Mouse (Mus musculus) right cerebral cortex, adult 2 months (tissue): ENCODE measurements around the gene Ank2.

Source experiments
- DNase-seq, 2 experiments: peaks; one replicate each; pipeline ENCODE4 v3.0.0; 2021 to 2022; ENCODE audit warnings: low spot score in 2 of 2

Gene Ank2

DNA sequence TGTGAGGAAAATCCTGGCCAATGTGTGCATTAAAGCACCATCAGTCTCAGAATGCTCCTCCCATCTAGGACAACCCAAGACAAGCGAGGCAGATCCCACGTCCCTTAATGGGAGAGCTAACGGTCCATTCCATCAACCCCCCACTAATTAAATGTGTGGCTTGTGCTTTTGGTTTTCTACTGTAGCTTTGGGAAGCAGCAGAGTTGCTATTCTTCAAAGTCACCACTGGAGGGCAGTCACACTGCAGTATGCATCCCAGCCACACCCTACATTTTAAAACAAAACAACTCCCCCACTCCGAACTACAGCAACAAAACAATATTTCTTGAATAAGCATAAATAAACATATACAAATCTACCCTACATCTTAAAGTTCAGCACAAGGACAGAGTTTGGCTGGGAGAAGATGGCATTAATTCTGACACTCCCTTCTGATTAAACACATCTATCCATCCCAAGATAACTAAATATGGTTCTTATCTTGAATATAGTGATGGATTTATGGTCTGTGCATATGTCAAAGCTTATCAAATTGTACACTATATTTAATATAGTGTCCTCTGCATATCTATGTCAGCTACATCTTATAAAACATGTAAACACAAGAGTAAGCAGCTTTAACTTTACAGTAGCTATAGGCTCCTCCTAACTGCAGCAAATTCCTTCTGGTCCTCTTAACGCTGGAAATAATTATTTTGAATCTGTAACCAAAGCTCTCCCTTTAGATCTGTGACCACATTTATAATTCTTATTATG, 315.0 kb downstream of the Ank2 start:
- DNase-seq = peak in 1 of 2 experiments; percentile 44

DNA sequence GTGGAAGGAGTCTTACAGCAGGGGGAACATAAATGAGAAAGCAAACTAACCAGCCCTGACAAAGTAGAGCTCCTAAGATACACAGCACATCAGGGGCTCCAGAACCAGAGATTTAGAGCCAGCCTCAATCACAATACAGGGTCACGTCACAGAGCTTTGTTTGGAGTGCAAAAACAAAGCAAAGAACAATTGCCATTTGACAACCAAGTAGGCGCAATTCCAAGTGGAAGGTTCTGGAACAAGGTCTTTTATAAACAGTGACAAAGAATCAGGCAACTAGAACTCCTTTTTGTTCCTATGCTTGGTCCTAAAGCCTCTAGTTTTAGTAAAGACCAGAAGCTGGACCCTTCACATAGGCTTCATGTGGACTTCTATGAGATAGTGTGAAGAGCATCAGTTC, 326.5 kb downstream of the Ank2 start:
- no peak for DNase-seq

DNA sequence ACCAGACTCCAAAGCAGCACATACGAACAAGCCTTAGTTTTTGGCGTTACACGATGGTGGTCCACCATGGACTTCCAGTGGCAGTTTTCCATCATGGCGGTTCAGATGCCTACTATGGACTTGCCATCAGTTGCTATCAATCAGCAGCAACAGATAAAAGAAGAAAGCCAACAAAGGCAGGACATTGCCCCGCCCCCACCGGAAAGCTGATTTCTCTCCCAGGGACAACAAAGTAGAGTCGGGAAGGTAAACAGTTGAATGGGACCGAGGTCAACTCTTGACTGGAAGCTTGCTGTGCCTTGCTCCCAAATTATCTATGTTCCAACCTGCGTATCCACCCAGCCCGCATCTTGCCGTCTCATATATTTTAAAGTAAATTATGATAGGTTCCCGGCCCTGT, 328.9 kb downstream of the Ank2 start:
- DNase-seq = no peak

DNA sequence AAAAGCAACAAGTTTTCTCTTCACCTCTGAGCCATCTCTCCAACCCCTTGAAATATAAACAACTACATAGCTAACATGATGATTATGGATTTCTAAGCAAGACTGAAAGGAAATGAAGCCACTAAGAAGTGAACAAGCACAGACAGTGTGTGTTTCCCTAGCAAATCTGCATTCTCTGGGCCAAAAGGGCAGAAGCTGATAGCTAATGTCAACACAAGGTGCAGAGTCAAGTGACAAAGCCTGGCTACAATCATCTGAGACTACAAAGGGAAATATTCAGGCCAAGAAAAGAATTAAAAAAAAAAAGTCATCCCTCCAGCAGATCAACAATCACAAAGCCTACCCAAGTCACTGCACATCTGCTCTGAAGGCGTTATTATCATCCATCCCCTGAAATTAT, 330.0 kb downstream of the Ank2 start:
- DNase-seq = no peak

DNA sequence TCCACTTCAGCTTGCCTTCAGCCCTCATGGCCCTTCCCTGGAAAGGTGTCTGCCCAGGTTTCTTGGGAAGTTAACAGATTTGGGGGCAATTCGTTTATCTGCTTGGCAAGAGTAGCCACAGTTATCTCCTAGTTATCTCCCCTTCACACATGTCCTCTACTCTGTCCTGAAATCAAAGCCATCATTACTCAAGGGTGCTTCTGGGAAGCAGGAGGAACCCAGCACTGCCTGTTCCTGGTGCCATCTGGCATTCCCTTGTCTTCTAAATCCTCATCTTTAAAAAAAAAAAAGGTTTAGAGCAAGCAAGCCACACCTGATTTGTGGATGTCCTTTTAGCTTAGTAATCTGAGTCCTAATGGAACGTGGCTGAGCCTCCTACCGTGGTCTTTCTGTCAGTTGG, 335.4 kb downstream of the Ank2 start:
- no peak for DNase-seq

DNA sequence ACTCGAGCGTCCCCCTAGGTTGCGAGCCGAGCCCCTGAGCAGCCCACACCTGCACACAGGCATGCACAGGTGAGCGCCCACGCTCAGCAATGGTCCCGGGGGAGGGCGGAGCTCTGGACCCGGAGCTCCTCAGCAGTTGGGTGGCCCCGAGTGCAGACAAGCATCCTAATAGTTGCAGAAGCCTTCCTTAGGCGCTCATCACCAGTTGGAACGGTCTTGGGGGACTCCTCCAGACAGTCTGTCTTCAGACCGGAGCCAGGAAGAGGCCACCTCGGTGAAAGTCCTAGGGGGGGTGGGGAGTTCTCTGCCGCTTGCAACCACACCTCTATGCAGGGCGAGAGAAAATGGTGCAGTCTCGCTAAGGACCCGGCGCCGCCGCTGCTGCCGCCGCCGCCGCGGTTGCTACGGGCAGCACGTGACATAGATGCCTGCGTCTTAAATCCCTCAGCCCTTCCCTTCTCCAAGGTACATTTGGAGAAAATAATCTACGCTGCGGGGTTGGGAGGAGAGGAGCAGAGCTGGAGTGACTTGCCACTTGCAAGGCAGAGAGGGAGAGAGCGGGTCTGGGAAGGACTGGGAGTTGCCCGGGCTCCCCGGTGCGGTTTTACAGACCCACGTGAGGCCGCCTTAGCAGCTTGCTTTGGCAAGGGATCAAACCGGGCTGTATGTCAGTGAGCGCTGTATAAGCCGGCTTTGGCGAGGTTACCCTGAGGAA, 337.0 kb downstream of the Ank2 start:
- peak; percentile 76 to 83 for DNase-seq

DNA sequence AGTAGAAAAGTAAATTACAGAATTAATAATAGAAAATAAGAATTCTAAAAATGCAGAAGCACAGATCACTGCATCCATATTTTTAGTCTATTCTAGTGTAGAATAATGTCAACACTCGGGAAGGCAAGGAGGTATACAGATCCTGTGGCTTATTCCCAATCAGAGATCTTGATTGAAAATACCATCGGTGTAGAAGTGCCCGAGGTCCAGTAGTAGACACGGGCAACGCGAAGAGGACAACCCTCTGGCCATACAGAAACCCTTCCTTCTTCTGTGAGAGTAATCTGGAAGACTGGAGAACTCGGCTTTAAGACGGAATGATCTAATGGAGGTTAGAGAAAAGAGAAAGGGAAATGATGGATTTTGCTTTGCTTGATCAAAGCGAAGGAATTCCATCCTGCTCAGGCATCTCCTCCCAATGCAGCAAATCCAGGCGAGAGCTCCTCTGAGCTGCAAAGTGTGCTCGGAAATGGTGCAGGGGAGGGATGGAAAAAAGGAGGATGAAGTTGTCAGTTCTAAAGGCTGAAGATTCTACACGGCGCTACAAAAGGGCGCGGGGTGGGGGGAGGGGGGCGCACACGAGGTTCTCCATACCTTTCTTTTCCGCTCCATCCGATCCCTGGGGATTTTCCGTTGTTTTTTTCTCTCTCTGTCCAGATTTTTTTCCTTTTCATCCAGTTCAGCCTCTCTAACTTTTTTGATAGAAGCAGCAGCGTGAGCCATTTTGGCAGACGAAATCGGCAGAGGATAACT, 337.9 kb downstream of the Ank2 start:
- DNase-seq = no peak

DNA sequence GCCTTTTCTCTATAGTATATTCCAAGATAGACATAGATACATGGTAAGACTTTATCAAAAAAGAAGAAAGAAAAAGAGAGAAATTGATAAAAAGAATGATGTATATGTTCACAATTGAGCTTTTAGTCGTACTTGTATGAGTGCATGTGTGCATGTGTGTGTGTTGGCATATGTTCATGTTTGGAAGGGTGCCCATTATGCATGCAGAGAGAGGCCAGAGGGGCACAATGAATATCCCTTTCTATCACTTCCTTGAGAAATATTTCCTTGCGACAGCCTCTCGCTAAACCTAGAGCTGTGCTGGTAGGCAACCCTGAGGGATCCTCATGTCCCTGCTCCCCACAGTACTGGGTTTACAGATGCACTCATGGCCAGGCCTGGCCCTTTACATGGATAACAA, 341.4 kb downstream of the Ank2 start:
- DNase-seq = no peak

DNA sequence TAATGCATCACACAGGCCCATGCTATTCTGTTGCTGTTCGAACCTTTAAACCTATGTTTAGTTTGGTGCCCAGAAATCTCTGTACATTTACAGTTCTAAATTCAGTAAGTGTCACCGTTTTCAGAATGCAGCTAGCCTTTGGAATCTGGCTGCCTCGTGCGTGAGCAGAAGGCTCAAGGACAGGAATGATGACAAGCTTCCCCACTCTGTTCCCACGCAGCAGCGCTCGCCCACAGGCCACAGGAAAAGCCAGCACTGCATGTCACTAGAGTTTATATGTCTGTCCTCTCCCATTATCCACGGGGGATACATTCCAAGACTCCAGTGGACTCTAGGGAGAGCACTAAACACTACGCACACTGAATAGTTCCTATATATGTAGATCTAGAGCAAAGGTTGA, 343.1 kb downstream of the Ank2 start:
- peak; percentile 71 to 80 for DNase-seq

DNA sequence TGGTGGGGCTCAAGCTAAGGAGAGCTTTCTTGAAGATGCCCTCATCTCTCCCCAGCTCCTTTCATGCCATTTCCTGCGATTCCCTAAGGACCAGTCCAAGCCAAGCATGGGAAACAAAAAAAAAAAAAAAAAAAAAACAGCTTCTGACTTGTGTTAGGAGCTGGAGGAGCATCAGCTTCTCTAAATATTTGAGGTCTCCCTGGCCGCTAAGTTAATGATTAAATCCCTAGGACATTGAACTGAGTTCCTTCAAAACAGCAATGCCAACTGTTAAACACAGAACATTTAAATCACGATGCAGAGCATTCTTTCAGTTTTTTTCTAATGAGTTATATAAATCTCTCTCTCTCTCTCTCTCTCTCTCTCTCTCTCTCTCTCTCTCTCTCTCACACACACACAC, 345.3 kb downstream of the Ank2 start:
- no peak for DNase-seq

DNA sequence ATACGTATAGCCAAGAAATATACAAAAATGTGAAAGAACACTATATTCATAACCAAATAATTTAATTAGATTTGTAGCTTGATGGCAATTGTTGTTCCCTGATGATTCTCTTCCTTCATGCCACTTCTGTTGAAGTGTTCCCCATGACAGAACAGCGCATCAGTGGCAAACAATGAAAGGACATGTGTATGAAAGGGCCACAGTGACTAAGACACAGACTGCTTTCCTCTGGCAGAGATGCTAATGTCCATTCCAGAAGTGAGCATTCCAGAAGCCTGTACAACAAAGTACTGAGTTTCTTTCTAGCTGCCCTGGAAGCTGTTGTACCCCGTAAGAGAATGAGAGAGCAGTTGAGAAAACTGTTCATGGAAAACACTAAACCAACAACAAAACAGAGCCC, 345.7 kb downstream of the Ank2 start:
- DNase-seq = no peak

DNA sequence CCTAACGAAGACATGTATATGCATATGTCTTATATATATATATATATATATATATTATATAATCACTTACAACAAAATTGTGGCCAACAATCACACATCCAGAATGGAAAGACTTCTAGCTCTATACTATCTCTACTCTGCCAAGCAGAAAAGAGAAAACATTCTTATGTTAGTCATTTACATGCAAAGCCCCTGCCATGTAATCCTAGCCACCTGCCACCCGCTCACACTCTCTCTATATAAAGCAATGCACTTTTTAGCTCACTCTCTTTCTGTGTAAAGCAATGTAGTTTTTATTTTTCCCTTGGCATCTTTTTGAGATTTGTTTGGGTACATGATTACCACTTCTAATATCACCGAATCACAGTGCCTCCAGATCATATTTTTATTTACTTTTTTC, 350.5 kb downstream of the Ank2 start:
- DNase-seq = no peak

DNA sequence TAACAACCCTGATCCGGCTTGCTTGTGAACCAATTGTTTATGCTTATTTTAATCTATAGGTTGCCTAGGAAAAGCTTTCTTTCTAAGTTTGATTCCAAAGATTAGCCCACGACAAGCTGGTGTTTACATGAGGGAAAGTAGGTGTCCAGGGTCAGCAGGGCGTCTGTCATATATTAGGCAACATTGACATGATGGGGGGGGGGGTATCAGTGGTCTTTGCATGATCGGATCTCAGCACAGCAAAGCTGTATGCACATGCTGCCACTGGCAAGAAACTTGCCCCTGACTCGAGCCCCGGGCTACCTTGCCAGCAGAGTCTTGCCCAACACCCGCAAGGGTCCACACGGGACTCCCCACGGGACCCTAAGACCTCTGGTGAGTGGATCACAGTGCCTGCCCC, 358.6 kb downstream of the Ank2 start:
- DNase-seq = no peak

DNA sequence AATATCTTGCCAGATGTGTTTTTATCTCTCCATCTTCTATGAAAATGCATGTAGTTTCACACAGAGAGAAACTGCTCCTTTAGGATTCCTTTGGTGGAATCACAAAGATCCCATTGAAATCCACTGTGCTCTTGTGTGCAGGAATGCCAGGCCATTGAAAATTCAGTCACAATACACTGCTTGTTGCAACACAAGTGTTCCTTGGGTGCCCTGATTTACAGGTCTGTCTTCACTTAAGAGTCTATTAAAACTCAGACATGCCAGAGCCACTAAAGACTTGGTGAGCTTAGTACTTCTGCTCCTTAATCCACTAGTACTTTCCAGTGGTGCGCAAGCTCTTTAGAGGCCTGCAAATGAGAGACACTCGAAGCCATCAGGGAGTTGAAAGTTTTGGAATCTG, 359.5 kb downstream of the Ank2 start:
- DNase-seq = no peak

DNA sequence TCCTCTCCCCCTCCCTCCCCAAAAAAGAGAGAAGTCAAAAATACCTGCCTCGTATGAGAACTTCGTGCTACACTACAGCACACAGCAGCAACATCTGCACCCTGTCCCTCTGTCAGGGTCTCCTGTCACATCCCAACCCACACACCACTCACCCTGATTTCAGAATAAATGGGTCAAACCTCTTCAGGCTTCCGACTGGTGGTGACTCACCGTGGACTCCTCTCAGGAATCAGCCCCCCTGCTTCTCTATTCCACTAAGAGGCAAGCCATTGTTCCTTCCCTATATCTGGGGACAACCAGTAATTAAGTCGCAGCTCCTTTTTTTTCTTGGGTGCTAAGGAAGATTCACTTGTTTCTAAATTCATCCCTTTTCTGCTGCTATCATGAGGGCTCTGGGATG, 361.6 kb downstream of the Ank2 start:
- peak in 1 of 2 experiments; percentile 7 for DNase-seq

DNA sequence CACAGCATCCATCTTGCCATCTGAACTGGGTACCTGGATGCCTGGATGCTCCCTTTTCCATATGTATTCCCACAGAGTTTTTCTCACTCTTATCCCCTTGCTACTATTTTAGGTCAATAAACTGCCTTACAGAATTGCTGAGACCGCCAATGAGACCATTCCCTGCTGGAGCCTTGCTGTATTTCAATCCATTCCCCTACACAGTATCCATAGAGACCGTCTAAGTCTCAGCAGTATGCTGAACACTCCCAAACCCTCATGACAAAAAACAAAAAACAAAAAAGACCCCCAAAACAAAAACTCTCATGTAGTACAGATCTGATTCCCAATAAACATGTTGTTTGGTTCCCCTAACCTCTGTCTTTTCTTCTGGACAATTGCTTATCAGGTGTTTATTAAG, 365.1 kb downstream of the Ank2 start:
- DNase-seq = no peak

DNA sequence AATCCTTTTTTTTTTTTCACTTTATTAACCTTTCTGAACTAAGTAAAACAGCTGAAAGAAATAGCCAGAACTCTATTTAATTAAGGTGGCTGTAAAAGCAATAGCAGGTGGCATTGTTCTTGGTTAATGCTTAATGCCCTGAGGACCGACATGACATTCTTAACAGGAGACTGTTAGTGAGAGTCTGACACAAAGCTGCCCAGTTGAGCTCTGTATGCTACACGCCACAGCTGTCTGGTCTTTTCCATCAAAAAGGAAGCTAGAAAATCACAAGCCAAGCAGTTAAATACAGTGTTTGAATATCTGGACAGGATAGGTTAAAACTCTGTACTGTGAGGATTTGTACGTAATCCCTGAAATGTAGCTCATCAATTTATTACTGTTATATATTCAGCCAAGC, 368.1 kb downstream of the Ank2 start:
- DNase-seq = no peak

DNA sequence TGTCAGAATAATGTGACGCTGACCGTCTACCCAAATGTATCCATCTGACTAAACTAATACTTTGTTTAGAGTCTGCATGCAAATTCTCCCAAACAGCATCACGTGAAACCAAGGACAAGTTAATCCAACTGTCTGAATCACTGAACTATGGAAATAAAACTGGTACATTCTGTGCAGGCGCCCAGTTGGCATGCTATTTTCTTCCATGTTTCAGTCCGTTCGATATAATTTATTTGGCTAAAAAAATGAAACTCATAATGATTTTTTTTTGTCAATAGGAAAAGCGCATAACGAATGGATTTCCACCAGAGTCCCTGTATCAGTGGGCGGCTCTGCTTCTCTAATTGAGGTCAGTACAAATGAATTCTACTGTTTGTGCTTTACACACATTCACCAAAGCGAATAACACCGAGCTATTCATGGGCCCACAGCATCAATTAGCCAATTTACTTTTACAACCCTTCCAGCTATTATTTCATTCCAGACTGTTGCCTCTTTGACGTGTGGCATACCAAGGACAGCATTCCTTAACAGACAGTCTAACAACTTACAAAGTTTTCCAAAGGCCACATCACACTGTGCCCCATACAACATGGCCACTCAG, 368.9 kb downstream of the Ank2 start:
- DNase-seq = no peak

DNA sequence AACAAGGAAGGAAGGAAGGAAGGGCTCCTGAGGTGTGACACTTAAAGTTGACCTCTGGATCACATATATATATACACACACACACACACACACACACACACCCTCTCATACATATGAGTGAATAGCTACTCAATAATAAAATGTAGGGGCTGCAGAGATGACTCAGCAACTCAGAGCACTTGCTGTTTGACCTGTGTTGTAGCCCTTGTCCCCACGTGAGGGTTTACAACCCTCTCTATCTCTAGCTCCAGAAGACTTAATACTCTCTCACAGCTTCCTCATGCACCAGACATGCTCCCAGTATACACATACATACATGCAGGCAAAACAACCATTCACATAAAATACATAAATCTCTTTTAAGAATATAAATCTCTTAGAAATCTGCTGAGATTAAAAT, 369.4 kb downstream of the Ank2 start:
- DNase-seq = no peak

DNA sequence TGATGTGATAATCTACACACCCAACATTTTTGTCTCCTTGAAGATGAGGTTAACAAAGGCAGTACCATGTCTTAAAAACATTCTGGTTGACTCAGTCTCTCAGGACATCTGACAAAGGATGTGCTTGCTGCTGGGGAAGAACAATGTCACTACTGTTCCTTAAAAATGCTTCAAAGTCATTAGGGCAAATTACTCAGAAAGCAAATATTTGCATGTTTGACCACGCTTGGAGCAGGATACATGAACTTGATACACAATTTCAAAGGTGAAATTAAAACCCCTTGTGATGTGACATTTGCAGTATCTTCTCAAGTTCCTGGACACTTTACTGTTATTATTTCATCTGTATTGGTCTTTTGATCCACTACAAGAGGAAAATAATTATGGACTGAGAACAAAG, 371.5 kb downstream of the Ank2 start:
- no peak for DNase-seq

DNA sequence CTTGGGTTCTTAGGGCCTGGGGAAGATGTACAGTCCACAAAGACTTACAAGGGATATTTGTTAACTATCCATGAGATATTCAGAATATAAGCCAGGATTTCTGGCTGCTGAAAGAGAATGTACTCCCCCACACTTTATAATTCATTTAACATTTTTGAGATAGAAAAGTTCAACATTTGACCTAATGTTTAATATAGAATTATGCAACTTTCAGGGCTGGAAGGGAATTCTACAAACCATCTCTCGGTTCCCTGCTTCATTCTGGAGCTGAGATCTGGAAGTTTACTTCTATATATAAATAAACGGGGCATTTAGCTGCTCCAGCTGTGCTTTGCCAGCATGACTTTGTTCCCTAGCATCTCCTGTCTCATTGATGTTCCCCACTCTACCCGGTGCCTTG, 372.9 kb downstream of the Ank2 start:
- no peak for DNase-seq

DNA sequence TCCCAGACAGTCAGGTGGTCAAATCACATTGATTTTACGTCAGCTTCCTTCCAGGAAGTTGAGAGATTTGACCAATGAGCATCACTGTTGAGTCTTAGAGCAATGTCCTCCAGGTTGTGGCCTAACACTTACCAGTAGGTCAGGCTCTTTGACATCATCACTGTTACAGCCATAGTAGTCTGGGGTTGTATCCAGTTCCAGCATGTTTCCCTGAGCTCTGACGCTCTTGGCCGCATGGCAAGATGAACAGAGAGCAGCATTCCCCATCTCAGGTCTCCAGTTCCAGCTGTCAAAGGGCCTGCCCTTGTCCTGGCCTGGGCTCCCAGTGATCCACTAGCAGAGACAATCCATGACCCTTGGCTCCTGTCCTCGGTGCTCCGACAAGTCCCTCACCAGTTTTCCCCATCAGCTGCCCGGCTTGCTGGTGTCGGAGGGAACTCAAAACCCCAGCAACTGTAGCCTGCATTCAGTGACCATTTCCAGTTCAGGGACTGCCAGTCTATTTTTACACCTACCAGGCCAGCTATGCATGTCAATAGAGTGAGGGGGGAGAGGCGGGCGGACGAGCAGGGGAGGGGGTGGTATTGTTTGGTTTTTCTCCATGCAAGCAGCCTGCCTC, 374.7 kb downstream of the Ank2 start:
- no peak for DNase-seq
